Mouse (Mus musculus) ovary, postnatal 14 days (tissue): ENCODE data around the gene Brdt.
A peak's percentile ranks its signal among the peaks of the same experiment; 100 is the strongest.

ENCODE experiments used
- DNase-seq: peaks from one replicate; pipeline ENCODE4 v3.0.0; 2022; ENCODE audit warnings: low spot score

Gene Brdt

DNA sequence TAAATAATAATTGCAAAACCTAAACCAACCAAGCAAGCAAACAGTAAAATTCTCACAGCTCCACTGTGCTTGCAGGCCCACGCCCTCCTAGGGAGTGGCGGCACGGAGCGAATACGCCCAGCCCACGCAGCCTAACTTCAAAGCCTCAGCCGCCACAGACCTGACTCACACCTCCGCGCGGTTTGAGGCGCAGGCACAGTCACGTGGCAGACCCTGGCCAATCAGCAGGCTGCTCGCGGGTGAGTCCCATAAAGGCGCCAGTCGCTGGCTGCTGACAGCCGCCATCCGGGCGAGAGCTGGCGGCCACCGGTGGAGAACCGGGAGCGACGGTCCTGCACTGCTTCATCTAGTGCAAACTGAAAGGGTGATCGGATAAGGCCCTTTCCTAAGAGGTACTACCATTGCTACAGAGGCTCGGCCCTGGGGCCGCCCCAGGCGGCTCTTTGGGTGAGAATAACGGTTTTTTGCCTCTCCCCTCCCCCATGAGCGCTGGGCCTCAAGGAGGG lies at the start of gene Brdt:
Gene Brdt (plus strand): TSS at position 244 of the 506 bp plus-strand sequence.
- no peak for DNase-seq

DNA sequence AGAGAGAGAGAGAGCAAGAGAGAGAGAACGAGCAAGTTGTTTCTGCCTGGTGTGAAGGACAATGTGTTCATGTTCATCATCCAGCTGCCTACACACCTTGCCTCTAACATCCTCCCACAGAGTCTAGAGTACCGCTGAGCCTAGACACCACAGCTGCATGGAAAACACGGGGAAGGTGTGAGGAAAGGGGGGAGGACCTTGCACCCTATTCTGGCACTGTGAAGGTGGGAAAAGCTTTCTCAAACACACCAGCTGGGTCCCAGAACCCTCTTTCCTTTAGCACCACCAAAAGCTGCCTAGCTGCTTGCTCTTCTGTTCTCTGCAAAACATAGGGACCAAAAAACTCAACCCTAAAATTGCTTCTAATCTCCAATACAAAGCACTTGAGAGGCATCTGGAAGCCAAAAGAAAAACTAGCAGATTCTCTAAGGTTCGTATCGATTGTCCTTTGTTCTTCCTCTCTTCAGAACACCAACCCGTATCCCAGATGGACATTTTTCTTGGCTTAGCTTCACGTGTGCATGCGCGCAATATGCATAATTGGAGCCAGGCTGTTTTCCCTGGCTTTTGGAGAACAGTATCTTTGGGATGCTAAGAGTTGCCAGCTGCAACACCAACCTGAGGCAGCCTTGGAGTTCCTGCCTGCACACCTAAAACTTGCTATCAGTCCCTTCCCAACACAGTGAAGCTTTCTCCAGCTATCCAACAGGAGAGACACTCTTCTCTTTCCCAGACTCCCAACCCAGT lies 48.2 kb upstream of the Brdt start:
- DNase-seq = no peak

DNA sequence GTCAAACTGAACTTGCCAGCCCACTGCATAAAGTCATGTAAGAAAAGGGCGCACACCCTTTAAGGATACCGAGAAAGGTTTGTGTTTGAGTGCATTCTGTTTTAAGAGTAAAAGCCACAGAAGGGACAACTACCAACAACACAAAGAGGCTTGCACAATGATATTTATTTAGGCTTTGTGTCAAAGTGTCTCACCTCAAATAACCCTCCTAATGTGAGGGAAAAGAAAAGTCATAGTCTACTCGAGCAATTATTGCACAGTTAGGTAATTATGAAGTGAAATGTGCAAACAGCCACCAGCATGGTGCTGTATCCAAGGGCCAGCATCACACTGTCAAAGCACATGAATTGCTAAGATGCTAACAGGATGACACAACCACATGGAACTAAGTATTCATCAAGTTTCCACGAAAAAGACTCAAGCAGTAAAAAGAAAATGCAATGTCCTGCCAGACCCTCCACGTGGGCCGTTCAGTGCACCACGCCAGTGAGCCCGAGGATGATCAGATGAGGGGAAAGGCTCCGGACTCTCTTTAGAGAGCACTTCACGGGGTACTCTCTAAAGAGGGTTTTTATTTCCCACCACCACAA lies 46.9 kb upstream of the Brdt start:
- no peak for DNase-seq

DNA sequence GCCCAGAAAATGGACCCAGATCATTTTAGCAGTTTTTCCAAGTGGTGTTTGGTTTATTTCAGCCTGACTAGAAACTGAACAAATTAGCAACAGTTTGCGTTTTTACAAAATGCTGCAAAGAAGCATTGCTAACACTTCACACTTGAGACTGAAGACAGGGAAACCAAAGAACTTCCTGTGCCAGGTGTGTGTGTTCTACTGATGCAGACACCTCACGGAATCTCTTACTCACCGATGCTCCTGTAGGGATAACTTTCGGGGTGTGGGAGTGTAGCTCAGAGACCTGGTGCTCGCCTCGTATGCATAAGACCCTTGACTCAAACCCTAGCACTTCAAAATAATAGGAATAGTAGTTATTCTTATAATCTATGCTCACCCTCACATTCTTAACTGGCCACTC lies 45.4 kb upstream of the Brdt start:
- DNase-seq = no peak

DNA sequence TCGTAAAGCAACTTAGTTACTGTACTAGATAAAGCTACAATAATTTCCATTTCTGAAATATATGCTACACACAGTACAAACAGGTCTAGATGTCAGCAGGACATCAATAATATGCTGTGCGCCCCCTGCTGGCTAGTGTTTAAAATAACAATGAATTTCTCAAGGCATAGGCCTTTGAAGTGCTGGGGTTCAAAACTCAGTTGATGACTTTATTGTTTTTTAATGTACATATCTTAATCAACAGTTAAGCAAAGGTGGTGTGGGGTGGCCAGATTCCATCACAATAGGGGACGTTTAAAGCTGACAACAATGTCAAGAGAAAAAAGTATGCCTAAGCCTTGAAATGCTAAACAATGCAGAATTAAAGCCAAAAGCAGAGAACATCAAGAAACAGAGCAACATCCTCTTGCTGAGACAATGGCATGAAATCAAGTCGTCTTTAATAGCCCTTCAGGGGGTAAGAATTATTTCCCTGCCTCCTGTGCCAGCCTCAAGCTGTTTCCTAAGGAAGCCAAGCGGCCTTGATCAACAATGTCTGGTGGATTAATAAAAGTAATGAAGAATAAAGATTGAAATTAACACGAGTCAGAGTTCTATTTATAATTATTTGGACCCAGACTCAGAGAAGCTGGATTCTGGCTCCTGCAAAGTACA lies 43.6 kb upstream of the Brdt start:
- DNase-seq = peak; percentile 43

DNA sequence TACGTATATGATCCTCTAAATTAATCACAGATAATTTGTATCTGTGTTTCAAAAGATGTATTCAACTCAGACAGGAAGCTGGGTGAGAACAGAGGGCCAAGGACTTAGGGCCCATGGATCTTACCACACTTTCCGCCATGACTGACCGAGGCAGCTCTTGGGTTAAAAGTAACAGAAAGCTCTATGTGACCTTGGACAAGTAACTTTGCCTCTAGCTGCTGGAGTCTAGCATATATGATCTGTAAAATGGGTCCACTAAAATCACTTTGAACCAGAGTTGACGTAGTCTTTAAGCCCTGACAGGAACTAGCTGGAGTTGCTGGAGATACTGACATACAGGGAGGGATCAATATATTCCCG lies 43.1 kb upstream of the Brdt start:
- no peak for DNase-seq

DNA sequence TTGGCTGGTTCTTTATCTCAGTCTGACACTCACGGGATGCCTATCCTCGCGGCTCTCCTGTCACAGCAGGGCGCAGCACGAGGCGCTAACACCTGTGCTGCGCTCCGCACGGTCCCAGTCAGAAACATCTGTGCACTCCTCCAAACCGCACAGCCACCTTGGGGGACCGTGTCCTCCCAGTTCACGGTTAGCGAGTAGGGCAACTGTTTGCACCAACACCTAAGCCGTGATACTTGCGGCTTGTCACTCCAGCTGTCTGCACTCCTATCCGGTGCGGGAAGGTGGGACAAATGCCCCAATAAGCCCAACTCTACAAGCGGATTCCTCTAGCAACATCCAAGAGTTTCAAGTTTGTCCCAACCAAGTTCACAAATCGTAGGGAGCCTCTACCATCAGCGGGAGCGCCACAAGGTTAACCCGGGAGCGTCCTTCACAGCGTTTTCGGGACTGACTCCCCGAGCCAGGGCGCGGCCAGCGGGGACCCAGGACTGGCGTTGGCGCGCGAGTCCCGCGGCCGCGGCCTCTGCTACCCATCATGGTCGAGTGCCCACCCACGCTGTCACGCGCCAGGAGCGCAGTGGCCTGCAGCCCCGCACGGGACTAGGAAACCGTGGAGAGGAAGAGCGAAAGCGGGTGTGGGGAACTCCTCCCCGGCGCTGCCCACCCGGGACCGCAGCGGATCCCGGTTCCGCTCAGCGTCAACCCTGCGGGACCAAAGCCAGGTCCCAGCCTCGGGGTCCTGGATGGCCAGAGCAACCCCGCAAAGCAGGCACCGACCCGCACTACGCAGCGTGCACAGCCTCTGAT lies 42.3 kb upstream of the Brdt start:
- peak; percentile 38 for DNase-seq

DNA sequence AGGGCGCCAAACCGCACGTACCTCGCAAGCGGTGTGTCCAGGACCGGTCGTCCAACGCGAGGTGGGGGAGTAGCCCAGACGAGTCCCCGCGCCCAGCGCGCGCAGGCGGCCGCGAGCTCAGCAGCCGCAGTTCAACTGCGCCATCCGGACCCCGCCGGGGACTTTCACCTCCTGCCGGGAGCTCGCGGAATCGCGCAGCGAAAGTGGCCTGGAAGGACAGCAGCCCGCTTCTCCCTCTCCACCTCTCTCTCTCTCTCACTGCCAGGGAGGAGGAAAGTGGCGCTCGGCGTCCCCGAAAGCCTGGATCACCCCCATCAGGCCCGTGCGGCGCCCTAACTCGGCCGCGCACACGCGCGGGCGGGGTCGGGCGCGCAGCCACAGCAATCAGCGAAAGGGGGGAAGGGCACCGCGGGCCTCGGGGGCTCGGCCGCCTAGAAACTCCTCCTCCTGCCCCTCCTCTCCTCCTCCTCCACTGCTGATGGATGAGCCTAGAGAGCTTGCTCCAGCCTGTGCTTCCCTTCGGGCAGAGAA lies 41.7 kb upstream of the Brdt start, which contains the start of gene Tgfbr3:
Gene Tgfbr3 (minus strand): TSS at position 396 of the 531 bp plus-strand sequence.
- DNase-seq = peak; percentile 72

DNA sequence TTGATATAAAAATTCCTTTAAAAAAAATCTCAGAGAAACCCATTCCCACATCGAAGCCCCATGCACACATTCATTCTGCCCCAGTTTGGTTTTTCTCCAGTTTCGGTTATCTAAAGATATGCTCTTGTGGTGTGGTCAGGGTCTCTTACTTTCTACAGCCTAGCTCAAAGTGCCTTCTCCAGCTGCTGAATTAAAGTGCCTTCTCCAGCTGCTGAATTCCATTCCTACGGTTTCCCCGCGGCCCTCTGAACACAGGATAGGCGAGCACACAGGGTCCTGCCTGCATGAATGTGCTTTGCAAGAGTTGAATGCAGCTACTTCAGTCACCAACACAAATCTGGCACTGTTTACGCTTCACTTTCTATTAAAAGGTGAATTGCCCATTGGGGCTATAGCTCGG lies 41.0 kb upstream of the Brdt start:
- DNase-seq = no peak

DNA sequence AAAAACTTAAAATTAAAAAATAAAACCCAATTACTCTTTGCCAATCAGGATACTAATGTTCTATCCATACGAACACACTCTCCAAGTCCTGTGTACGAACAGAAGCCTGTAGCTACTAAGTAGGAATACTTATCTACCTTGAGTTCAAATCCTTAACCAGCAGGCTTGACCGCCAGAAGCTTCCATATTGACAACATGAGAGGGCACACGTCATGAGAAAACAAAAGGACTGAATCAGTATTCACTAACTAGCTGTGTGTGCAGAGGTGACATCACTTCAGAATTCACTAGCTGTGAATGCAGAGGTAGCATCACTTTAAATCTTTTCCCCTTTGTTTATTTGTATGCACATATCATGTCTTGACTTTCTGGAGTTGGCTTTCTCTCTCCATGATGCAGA lies 36.9 kb upstream of the Brdt start:
- DNase-seq = no peak

DNA sequence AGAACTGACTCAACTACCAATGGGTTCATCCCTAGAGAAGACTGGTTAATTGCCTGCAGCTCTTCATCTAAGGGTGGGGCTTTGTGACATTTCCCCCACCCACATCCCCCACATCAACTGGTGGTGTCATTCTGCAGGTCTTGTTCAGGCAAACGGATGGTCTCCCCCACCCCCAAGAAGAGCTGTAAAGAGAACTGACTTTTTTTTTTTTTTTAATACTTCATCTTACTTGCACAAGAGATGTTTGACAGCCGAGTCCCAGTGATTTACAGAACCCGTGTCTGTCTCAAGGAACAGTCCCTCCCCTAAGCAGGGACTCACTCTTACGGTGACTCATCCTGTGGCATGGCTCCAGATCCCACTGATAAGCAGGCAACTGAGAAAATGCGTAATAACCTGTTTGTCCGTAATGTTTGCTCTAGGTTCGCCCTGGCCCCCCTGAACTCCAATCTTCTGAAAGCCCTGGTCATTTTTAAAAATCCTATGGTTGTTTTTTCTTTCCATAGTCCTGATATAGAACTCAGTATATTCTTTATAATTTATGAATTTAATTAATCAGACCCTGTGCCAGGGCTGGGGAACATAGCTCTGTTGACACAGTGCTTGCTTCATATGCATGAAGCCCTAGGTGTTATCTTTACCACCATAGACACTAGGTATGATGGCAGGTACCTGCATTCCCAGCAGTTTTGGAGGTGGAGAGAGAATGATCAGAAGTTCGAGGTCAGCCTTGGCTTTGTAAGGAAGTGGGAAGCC lies 35.7 kb upstream of the Brdt start:
- DNase-seq = no peak

DNA sequence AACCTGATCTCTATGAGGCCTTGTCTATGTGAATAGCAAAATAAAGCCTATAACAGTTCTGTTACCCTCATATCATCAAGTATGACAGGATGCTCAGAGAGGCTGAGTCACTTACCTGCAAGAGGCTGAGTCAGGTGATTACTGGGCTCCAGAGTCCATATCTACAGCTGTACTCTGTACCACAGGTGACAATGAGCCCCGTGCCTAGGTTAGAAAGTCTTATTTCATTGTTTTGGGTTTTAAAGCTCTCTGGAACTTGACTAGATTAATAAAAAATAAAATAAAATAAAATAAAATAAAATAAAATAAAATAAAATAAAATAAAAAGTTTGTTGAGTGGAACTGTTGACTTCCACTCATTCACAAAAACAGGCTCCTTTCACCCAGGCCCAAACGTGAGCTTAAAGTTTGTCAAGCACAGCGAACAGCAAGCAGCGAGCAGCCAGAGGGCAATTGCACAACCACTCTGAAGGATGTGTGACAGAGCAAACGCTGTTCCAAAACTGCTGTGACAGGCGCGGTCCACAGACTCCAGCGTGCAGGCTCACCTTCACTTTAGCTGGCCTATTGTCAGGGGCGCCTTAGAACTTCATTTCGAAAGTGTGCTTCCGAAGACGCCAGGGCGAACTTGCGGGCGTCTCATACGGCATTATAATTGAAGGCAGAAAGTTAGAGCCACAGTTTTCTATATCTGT lies 35.0 kb upstream of the Brdt start:
- no peak for DNase-seq

DNA sequence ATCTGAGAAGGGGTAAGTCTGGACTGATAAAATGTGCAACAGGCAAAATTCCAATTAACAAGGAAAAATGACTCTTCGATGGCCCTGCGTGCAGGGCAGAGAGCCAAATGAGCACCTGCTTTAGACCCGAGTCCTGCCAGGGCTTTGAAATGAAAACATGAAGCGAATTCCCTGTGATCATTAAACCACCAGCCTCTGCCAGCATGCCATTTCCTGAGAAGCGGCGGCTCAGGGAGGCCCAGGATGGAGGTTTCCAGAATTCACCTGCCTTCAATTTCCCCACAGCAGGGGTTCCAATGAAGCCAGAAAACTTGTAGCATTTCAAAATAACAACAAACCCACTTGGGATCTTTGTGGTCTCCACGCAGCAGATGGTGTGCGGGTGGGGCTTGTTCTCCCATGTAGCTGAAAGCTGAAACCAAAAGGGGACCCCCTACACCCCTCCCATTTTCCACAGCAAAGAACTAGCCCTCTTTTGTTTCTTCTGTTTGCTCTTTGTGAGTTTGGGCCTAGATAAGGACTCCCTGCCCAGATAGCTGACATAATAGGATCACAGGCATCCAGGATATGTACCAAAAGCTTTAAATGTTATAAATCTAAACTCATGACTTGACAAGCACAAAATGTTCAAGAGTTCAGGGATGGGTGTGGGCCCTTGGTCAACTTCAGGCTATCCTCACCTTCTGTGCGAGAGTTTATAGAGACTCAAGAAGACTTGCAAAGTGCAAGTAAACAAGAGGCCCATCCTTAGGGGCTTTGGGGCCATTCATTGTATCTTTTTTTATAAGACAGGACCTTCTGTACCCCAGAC lies 34.2 kb upstream of the Brdt start:
- no peak for DNase-seq

DNA sequence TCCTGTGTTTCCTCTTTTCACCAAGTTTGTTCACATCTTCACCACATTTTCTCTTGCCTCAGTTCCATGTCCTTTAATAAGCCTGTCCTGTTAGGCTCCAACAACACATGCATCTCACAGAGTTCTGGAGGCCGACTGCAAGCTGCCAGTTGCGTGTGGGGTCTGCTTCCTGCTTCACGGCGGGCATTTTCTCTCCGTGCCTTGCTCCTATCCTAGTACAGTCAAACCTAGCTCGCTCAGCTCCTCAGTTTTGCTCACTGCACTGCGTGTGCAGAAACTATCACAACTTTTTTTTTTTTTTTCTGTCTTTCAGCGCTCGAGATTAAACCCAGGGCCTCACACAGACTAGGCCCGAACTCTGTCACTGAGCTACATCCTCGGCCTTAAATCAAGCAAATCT lies 32.1 kb upstream of the Brdt start:
- DNase-seq = no peak

DNA sequence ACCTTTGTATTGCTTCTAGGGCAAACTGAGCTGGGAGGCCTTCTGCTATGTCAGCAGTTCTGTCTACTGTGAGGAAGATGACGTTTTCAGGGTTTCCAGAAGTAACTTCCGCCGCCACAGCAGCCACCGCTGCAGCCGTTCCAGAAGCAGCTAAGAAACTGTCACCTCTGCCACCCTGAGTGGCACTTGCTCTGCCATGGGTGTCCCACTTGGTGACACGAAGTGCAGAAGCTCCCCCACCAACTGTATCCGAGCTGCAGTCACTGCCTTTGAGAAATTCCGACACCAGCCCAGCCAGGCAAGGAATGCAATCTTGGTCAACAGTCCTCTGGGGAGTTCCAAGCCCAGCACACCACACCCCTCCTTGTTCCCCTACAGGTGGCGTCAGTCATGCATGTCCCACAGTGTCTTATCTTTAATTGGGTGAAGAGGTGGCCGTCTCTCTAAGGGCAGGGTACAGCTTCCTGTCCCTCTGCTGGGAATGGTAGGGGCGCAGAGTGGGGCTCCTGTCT lies 27.6 kb upstream of the Brdt start:
- DNase-seq = no peak

DNA sequence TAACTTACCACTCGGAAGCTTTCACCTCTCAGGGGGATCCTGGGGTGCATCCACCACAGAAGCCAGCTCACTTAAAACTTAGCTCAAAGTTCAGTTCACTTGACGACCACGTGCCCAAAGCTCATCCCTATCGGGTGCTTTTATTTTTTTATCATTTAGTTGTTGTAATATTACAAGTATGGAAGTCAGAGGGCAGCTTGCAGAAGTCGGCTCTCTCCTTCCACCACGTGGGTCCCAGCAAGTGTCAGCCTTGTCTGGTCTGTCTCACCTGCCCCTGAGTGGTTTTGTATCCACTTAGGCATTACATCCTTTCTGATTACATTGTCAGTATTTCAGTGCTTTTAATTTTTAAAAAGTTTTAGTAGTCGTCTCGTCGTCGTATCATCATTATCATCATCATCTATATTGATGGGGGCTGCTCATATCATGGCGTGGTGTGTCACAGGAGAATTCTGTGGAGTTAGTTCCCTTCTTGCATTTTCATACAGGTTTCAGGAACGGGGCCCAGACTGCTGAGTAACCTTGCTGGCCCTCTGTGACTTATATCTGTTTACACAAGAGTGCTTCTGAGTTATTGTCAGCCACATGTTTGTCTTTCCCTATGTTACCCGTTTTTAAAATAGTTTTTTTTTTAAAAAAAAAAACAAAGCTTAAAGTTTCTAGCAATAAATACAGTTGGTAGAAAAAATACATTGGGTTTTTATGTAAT lies 26.7 kb upstream of the Brdt start:
- DNase-seq = no peak

DNA sequence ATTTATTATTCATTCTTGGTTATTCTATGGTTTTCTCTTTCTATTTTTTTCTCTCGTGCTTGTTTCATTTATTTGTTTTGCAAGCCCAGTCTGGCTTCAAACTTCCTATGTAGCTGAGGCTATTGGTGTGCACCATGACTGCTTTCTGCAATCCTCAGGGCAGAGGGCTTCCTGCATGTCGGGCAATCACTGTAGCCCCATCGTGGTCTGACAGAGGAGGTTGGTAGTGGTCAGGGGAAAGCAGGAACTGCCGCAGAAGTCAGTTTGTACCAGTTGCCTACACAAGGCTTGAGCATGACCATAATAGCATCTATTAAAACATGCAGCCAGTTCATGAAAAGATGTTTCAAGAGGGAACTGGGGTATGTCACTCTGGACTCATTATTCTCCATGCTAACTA lies 23.5 kb upstream of the Brdt start:
- no peak for DNase-seq

DNA sequence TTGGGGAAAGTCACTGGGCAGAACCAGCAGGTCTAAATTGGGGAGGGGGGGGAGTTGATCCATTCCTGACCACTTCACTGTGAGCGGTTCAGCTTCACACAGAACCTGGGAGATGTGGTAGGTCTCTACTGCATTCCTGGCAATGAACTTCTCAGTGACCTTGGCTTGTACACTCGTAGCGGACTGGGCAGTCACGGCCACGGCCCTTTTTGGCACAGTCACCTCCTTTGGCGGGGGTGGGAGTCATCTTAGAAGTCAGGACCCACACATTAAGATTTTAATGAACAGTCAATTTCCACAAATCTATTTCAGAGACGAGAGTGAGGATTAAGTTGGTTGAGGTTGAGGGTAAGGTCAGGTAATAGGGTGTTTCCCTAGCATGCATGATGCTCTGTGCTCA lies 13.8 kb upstream of the Brdt start:
- DNase-seq = no peak

DNA sequence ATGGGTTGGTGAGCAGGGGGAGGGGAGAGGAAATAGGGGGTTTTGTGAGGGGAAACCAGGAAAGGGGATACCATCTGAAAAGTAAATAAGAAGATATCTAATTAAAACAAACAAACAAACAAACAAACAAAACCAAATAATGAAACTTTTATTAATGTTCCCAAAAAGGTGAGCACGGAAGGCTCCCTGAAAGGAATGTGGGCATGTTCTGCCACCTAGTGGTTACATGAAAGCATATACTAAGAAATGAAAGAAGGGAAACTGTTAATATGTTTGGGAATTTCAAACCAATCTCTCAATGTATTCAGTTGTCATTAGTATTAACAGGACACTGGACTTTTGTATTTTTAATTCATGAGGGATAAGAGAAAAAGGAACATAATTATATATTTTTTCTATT lies 10.3 kb upstream of the Brdt start:
- peak; percentile 7 for DNase-seq
